Mouse (Mus musculus): Measurements from ENCODE around the gene Vps13d.
A peak's percentile ranks its signal among the peaks of the same experiment; 100 is the strongest.

Gene Vps13d

GRCm38 (mm10) chr4:145150345-145151102 is 44.3 kb downstream of the Vps13d start:
- DNase-seq (ENCODE audit: low spot score in 2 of 2): no peak

- DNase-seq (ENCODE audit: low spot score in 2 of 2): no peak
Observed at GRCm38 (mm10) chr4:145147006-145147961, 47.5 kb downstream of the Vps13d start.

- no peak for DNase-seq (ENCODE audit: low spot score in 2 of 2)
Observed at GRCm38 (mm10) chr4:145143533-145143932, 51.3 kb downstream of the Vps13d start.

- DNase-seq (ENCODE audit: low spot score in 2 of 2): no peak
Observed at GRCm38 (mm10) chr4:145136705-145137104, 58.1 kb downstream of the Vps13d start.

- no peak for DNase-seq (ENCODE audit: low spot score in 2 of 2)
Observed at GRCm38 (mm10) chr4:145135473-145135872, 59.3 kb downstream of the Vps13d start.

GRCm38 (mm10) chr4:145130772-145131171 is 64.0 kb downstream of the Vps13d start:
- no peak for DNase-seq (ENCODE audit: low spot score in 2 of 2)

GRCm38 (mm10) chr4:145129956-145130548 is 64.8 kb downstream of the Vps13d start:
- peak; percentile 56 to 80 for DNase-seq (ENCODE audit: low spot score in 2 of 2)

- peak; percentile 21 to 57 for DNase-seq (ENCODE audit: low spot score in 2 of 2)
Observed at GRCm38 (mm10) chr4:145125463-145126220, 69.2 kb downstream of the Vps13d start.

GRCm38 (mm10) chr4:145124419-145124818 is 70.4 kb downstream of the Vps13d start:
- no peak for DNase-seq (ENCODE audit: low spot score in 2 of 2)

GRCm38 (mm10) chr4:145111641-145112040 is 83.2 kb downstream of the Vps13d start:
- no peak for DNase-seq (ENCODE audit: low spot score in 2 of 2)

- no peak for DNase-seq (ENCODE audit: low spot score in 2 of 2)
Observed at GRCm38 (mm10) chr4:145110736-145111135, 84.1 kb downstream of the Vps13d start.

GRCm38 (mm10) chr4:145106796-145107195 is 88.0 kb downstream of the Vps13d start:
- no peak for DNase-seq (ENCODE audit: low spot score in 2 of 2)

- no peak for DNase-seq (ENCODE audit: low spot score in 2 of 2)
Observed at GRCm38 (mm10) chr4:145105319-145105718, 89.5 kb downstream of the Vps13d start.

- DNase-seq (ENCODE audit: low spot score in 2 of 2): peak in 1 of 2 experiments; percentile 68
Observed at GRCm38 (mm10) chr4:145104917-145105316, 89.9 kb downstream of the Vps13d start.

GRCm38 (mm10) chr4:145103617-145104016 is 91.2 kb downstream of the Vps13d start:
- no peak for DNase-seq (ENCODE audit: low spot score in 2 of 2)

GRCm38 (mm10) chr4:145101823-145102718 is 92.7 kb downstream of the Vps13d start:
- no peak for DNase-seq (ENCODE audit: low spot score in 2 of 2)

GRCm38 (mm10) chr4:145099853-145100252 is 95.0 kb downstream of the Vps13d start:
- no peak for DNase-seq (ENCODE audit: low spot score in 2 of 2)

GRCm38 (mm10) chr4:145099344-145099743 is 95.5 kb downstream of the Vps13d start:
- no peak for DNase-seq (ENCODE audit: low spot score in 2 of 2)

- DNase-seq (ENCODE audit: low spot score in 2 of 2): no peak
Observed at GRCm38 (mm10) chr4:145097974-145098373, 96.8 kb downstream of the Vps13d start.

GRCm38 (mm10) chr4:145096481-145097039 is 98.2 kb downstream of the Vps13d start:
- peak; percentile 43 to 65 for DNase-seq (ENCODE audit: low spot score in 2 of 2)

Measured in frontal cortex, postnatal 36 days (tissue).